Mouse (Mus musculus) E14TG2a.4 (cell line): ENCODE measurements at regions not wholly inside any gene's neighbourhood (a gene's known extent, or its start where the extent isn't known, plus 50 kb on each side); places are given as distances from the start of the nearest gene placed in this dataset.

Experiments
- CTCF ChIP-seq: conservative IDR thresholded peaks from 2 replicates; pipeline ENCODE4 v1.5.1; 2014; ENCODE audit warnings: low read length
- NANOG ChIP-seq: IDR thresholded peaks from 2 replicates; pipeline ENCODE4 v1.6.1; 2014; ENCODE audit warnings: borderline replicate concordance, low read length, mixed read lengths
- POU5F1 ChIP-seq: IDR thresholded peaks from 2 replicates; pipeline ENCODE4 v1.6.1; 2014; ENCODE audit warnings: low read length, borderline replicate concordance

DNA sequence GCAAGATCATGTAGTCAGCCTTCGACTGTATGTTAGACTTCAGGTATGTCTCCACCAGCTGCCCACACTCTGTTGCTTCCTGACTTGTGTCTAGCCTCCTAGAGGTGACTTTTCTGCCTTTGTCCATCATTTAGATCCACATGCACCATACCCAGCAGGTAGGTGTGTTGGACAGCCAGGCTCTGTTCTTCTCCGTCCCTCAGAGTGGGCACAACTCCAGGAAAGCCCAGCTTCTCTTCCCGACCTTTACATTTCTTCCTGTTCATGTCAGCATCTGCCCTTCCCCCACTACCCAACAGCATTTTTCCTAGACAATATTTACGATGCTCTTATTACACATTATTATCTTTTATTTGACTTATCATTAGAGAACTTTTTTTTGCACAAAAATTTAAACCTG lies 366.4 kb downstream of the Nkx6-1 start:
- no peak for TF ChIP-seq CTCF
- no peak for TF ChIP-seq NANOG
- TF ChIP-seq POU5F1, result no peak
